Mouse (Mus musculus) liver, embryonic 13.5 days (tissue): ENCODE results near the gene Cdc42bpg. TPM values are rescaled to one million over a fixed set of nuclear protein-coding genes. Genes with fewer than 3 reads are reported as not detected.
"Not testable (repeated sequence)": the region's sequence is repeated elsewhere in the genome, so short reads cannot be mapped to it uniquely, and the experiment has no call there.

ENCODE experiments used
- ATAC-seq: fragments of 200-750 bp; cut with Nextera tagmentation; 2 replicates; pipeline ENCODE4 v1.8.0; 2017; ENCODE audit warnings: low read depth, mild to moderate bottlenecking, moderate number of reproducible peaks, moderate library complexity
- DNase-seq: peaks from one replicate; pipeline ENCODE4 v3.0.0; 2022
- H3K27ac ChIP-seq: fragments of 300-500 bp; sonication (generic); 2 replicates; pipeline ENCODE4 v1.5.1; 2015; ENCODE audit warnings: moderate library complexity, mild to moderate bottlenecking, inconsistent platforms
- H3K27me3 ChIP-seq: fragments of 300-500 bp; sonication (generic); 2 replicates; pipeline ENCODE4 v1.6.1; 2015; ENCODE audit warnings: mild to moderate bottlenecking, inconsistent platforms
- H3K36me3 ChIP-seq: fragments of 300-500 bp; sonication (generic); 2 replicates; pipeline ENCODE4 v1.6.1; 2015; ENCODE audit warnings: mild to moderate bottlenecking, inconsistent platforms
- H3K4me1 ChIP-seq: fragments of 300-500 bp; sonication (generic); replicated peaks from 2 replicates; pipeline ENCODE4 v1.6.1; 2015; ENCODE audit warnings: inconsistent platforms
- H3K4me2 ChIP-seq: fragments of 300-500 bp; sonication (generic); 2 replicates; pipeline ENCODE4 v1.6.1; 2015; ENCODE audit warnings: inconsistent platforms, mild to moderate bottlenecking, moderate library complexity
- H3K4me3 ChIP-seq: fragments of 300-500 bp; sonication (generic); replicated peaks from 2 replicates; pipeline ENCODE4 v1.5.1; 2015; ENCODE audit warnings: mild to moderate bottlenecking, inconsistent platforms
- H3K9ac ChIP-seq: fragments of 300-500 bp; sonication (generic); 2 replicates; pipeline ENCODE4 v1.6.1; 2015; ENCODE audit warnings: mild to moderate bottlenecking, inconsistent platforms
- H3K9me3 ChIP-seq: fragments of 300-500 bp; sonication (generic); replicated peaks from 2 replicates; pipeline ENCODE4 v1.6.1; 2016; ENCODE audit warnings: inconsistent platforms
- WGBS: fragments of 180-500 bp; shearing (Covaris S2); methylation state at CpG from one replicate; pipeline ENCODE4 v1.1.7; 2015; ENCODE audit not compliant: insufficient replicate concordance; 5-methylcytosine and 5-hydroxymethylcytosine counted together
- polyA plus RNA-seq: library from polyadenylated mRNA; unstranded; fragments of >200 nt; fragmentation: Nextera tagmentation; extraction: Ambion mirVana; gene quantifications from 2 replicates; pipeline ENCODE4 v1.2.1, GENCODE M21; 2015

Cdc42bpg gene
- polyA plus RNA-seq, 1 experiment from 2014 or later = 0.16 TPM

- H3K4me2 ChIP-seq = peak overlapping the region; percentile 66
- peaks cover 82% of the 10 kb centered on the region for H3K36me3 ChIP-seq
- H3K4me3 ChIP-seq = peak overlapping the region; percentile 35; the same call in 1 of the 2 replicates
- DNase-seq (peak; percentile 57), ATAC-seq (peak; percentile 39)
- H3K27me3 ChIP-seq = no peaks in the 10 kb centered on the region
- no peaks in the 10 kb centered on the region for H3K9me3 ChIP-seq
- H3K4me1 ChIP-seq = peaks cover 100% of the 10 kb centered on the region
- 66% methylated on average over 19 of the region's 19 CpGs for WGBS
- H3K27ac ChIP-seq = peak overlapping the region; percentile 98
- peak overlapping the region; percentile 95 for H3K9ac ChIP-seq
These were observed 19.5 kb upstream of the Cdc42bpg start for GRCm38 (mm10) chr19:6286434-6287401.

- H3K4me1 ChIP-seq = peaks cover 95% of the 10 kb centered on the region
These were observed 17.9 kb upstream of the Cdc42bpg start for GRCm38 (mm10) chr19:6288236-6288894.

GRCm38 (mm10) chr19:6289696-6290238, 16.5 kb upstream of the Cdc42bpg start:
- H3K4me3 ChIP-seq = no peak overlapping the region
- H3K27ac ChIP-seq = peak overlapping the region; percentile 37
- ATAC-seq = no peak
- WGBS = 75% methylated on average over 14 of the region's 14 CpGs
- H3K4me2 ChIP-seq = no peak overlapping the region; the same call in 1 of the 2 replicates
- peak overlapping the region; percentile 14; the same call in 1 of the 2 replicates for H3K9ac ChIP-seq
- no peaks in the 10 kb centered on the region for H3K9me3 ChIP-seq
- H3K36me3 ChIP-seq = peaks cover 82% of the 10 kb centered on the region
- no peaks in the 10 kb centered on the region for H3K27me3 ChIP-seq
- H3K4me1 ChIP-seq = peaks cover 86% of the 10 kb centered on the region
- DNase-seq = no peak

More at GRCm38 (mm10) chr19:6288236-6288894, 17.9 kb upstream of the Cdc42bpg start:
- peak overlapping the region; percentile 98 for H3K27ac ChIP-seq
- ATAC-seq (no peak), DNase-seq (no peak)
- 0 out of 2 replicates have a peak overlapping the region, but pooled peaks have one; percentile 1 for H3K4me2 ChIP-seq
- 69% methylated on average over 13 of the region's 13 CpGs for WGBS
- H3K4me3 ChIP-seq = no peak overlapping the region
- no peaks in the 10 kb centered on the region for H3K27me3 ChIP-seq
- no peaks in the 10 kb centered on the region for H3K9me3 ChIP-seq
- H3K9ac ChIP-seq = peak overlapping the region; percentile 39
- H3K36me3 ChIP-seq = peaks cover 74% of the 10 kb centered on the region

- WGBS = 72% methylated on average over 5 of the region's 6 CpGs
- not testable (repeated sequence) for H3K27me3 ChIP-seq, DNase-seq, H3K9me3 ChIP-seq, ATAC-seq
- Histone ChIP-seq H3K9ac (peak overlapping the region; percentile 72; the same call in 1 of the 2 replicates), H3K4me2 (peak overlapping the region; percentile 48), H3K36me3 (peaks cover 85% of the 10 kb centered on the region), H3K4me3 (0 out of 2 replicates have a peak overlapping the region, but pooled peaks have one; percentile 18), H3K4me1 (peaks cover 86% of the 10 kb centered on the region), H3K27ac (peak overlapping the region; percentile 93)
These were observed 15.5 kb upstream of the Cdc42bpg start for GRCm38 (mm10) chr19:6290720-6291116.

GRCm38 (mm10) chr19:6291117-6291781, 15.0 kb upstream of the Cdc42bpg start:
- ATAC-seq = peak; percentile 71
- no peaks in the 10 kb centered on the region for H3K9me3 ChIP-seq
- H3K4me3 ChIP-seq = peak overlapping the region; percentile 18
- peaks cover 85% of the 10 kb centered on the region for H3K36me3 ChIP-seq
- peaks cover 86% of the 10 kb centered on the region for H3K4me1 ChIP-seq
- no peaks in the 10 kb centered on the region for H3K27me3 ChIP-seq
- peak overlapping the region; percentile 48 for H3K4me2 ChIP-seq
- H3K27ac ChIP-seq = peak overlapping the region; percentile 93
- peak; percentile 61 for DNase-seq
- WGBS = 31% methylated on average over 10 of the region's 10 CpGs
- H3K9ac ChIP-seq = peak overlapping the region; percentile 72

- WGBS = 90% methylated on average over 5 of the region's 5 CpGs
- Histone ChIP-seq H3K4me3 (no peak overlapping the region), H3K27ac (peak overlapping the region; percentile 93), H3K4me2 (no peak overlapping the region), H3K27me3 (no peaks in the 10 kb centered on the region), H3K36me3 (peaks cover 85% of the 10 kb centered on the region), H3K9me3 (no peaks in the 10 kb centered on the region), H3K4me1 (peaks cover 86% of the 10 kb centered on the region), H3K9ac (peak overlapping the region; percentile 72; the same call in 1 of the 2 replicates)
- ATAC-seq (no peak), DNase-seq (no peak)
These were observed 14.0 kb upstream of the Cdc42bpg start for GRCm38 (mm10) chr19:6292262-6292661.

GRCm38 (mm10) chr19:6294301-6294700, 12.0 kb upstream of the Cdc42bpg start:
- no peak for ATAC-seq
- Histone ChIP-seq H3K4me2 (no peak overlapping the region), H3K9me3 (no peaks in the 10 kb centered on the region), H3K4me3 (no peak overlapping the region), H3K36me3 (peaks cover 86% of the 10 kb centered on the region), H3K9ac (no peak overlapping the region), H3K27me3 (no peaks in the 10 kb centered on the region), H3K27ac (no peak overlapping the region; the same call in 1 of the 2 replicates), H3K4me1 (peaks cover 86% of the 10 kb centered on the region)
- no peak for DNase-seq
- 86% methylated on average over 17 of the region's 17 CpGs for WGBS

GRCm38 (mm10) chr19:6296551-6297210, 9.6 kb upstream of the Cdc42bpg start:
- DNase-seq (peak; percentile 53), ATAC-seq (peak; percentile 56)
- Histone ChIP-seq H3K36me3 (peaks cover 78% of the 10 kb centered on the region), H3K9ac (peak overlapping the region; percentile 68), H3K27ac (peak overlapping the region; percentile 94), H3K4me2 (peak overlapping the region; percentile 51), H3K9me3 (no peaks in the 10 kb centered on the region), H3K27me3 (no peaks in the 10 kb centered on the region), H3K4me1 (peaks cover 86% of the 10 kb centered on the region), H3K4me3 (no peak overlapping the region)
- 57% methylated on average over 5 of the region's 5 CpGs for WGBS

GRCm38 (mm10) chr19:6297641-6298040, 8.6 kb upstream of the Cdc42bpg start:
- Histone ChIP-seq H3K4me2 (peak overlapping the region; percentile 51), H3K9me3 (no peaks in the 10 kb centered on the region), H3K4me1 (peaks cover 86% of the 10 kb centered on the region), H3K27ac (peak overlapping the region; percentile 94), H3K4me3 (peak overlapping the region; percentile 12), H3K27me3 (no peaks in the 10 kb centered on the region), H3K36me3 (peaks cover 70% of the 10 kb centered on the region), H3K9ac (peak overlapping the region; percentile 68)
- ATAC-seq = peak; percentile 72
- DNase-seq = peak; percentile 80
- WGBS = 47% methylated on average over 9 of the region's 9 CpGs

- H3K27me3 ChIP-seq = no peaks in the 10 kb centered on the region
- H3K4me3 ChIP-seq = 0 out of 2 replicates have a peak overlapping the region, but pooled peaks have one; percentile 12
- ATAC-seq (no peak), DNase-seq (no peak)
- WGBS = 65% methylated on average over 4 of the region's 4 CpGs
- peak overlapping the region; percentile 68 for H3K9ac ChIP-seq
- peaks cover 93% of the 10 kb centered on the region for H3K4me1 ChIP-seq
- H3K4me2 ChIP-seq = peak overlapping the region; percentile 56
- peak overlapping the region; percentile 94 for H3K27ac ChIP-seq
- H3K36me3 ChIP-seq = peaks cover 65% of the 10 kb centered on the region
- no peaks in the 10 kb centered on the region for H3K9me3 ChIP-seq
These were observed 7.3 kb upstream of the Cdc42bpg start for GRCm38 (mm10) chr19:6299003-6299402.
